Mouse (Mus musculus) hematopoietic stem cell, adult 5-6 weeks (primary cell): ENCODE results near the gene Cbarp. TPM values are rescaled to one million over a fixed set of nuclear protein-coding genes. Genes with fewer than 3 reads are reported as not detected.

Experiments
- ATAC-seq, 2 experiments: fragments of 125-278 bp in 1 of 2; replicated peaks in 1 of 2; 2 replicates each; pipeline ENCODE4 v1.8.0; 2016 to 2017; ENCODE audit warnings: inconsistent platforms in 2 of 2, mild to moderate bottlenecking in 2 of 2, moderate number of reproducible peaks in 2 of 2, low read depth in 1 of 2, moderate TSS enrichment in 1 of 2; ENCODE audit not compliant: low FRiP score in 2 of 2, poor library complexity in 2 of 2, severe bottlenecking in 2 of 2, insufficient read depth in 1 of 2, low TSS enrichment in 1 of 2
- total RNA-seq: library from RNA; stranded (forward); fragments of 172-1452, 232-1000 nt; gene quantifications from 2 replicates; pipeline ENCODE4 v1.2.3, GENCODE M21; 2017

The Cbarp gene
- total RNA-seq, 1 experiment from 2014 or later: 2.2 TPM

GRCm38 (mm10) chr10:80160455-80161371, 20.1 kb upstream of the Cbarp start:
- no peak for ATAC-seq

GRCm38 (mm10) chr10:80159561-80160454, 19.2 kb upstream of the Cbarp start:
- ATAC-seq: peak; percentile 77 to 81

DNA sequence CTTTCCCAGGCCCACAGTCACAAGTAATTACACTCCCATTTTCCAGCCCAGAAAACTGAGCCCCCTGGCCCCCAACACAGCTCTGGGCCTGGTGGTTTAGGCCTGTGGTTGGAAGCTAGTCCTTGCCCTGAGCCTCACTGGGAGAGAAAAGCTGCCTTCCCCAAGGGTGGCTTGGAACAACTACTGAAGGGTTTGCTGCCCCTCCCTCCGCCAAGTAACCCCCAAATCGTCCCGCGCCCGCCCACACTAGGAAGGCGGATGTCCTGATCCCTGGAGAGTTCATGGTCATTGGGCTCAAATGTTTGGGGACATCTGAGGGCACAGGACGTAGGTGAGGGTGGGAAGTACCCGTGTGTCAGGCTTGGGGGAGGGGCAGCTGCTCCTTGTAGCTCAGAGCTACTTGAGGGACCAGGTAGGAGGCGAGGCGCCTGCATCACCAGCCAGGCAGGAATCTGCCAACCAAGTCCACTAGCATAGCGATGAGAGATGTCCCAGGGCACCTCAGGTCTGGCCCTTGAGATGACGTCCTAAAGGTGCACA, 18.5 kb upstream of the Cbarp start:
- 0 out of 4 replicates have a peak, but pooled peaks of 1 of the 2 experiments have one; percentile 2 for ATAC-seq

DNA sequence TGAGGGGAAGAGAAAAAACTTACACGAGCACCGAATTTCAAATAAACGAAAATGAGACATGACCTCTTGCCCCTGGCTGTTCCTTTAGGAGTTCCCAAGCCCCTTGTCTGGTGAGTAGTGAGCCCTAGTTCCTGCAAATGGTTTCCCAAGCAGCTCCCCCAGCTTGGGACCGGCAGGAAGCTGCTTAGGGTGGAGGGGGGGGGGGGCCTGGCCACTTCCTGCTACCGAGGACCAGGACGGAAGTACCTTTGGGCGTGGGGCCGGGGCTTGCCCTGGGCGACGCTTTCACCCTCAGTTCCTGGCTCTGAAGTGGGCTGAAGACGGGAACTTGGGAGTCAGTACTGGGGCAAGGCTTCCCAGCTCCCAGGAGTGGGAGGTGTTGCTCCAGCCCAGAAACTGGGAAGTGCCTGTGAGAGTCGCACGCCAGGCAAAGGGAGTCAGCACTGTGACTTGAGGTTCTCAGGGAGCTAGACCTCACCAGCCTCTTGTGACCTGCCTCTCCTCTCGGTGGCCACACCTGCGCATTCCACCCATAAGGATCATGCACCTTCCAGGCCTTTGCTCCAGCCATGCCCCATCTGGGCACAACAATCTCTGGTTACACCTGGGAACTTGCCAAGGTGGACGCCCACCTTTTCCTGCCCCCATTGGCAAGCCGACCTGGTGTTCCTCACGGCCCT, 17.8 kb upstream of the Cbarp start:
- peak; percentile 25 to 29; a peak in 3 of 4 replicates for ATAC-seq

DNA sequence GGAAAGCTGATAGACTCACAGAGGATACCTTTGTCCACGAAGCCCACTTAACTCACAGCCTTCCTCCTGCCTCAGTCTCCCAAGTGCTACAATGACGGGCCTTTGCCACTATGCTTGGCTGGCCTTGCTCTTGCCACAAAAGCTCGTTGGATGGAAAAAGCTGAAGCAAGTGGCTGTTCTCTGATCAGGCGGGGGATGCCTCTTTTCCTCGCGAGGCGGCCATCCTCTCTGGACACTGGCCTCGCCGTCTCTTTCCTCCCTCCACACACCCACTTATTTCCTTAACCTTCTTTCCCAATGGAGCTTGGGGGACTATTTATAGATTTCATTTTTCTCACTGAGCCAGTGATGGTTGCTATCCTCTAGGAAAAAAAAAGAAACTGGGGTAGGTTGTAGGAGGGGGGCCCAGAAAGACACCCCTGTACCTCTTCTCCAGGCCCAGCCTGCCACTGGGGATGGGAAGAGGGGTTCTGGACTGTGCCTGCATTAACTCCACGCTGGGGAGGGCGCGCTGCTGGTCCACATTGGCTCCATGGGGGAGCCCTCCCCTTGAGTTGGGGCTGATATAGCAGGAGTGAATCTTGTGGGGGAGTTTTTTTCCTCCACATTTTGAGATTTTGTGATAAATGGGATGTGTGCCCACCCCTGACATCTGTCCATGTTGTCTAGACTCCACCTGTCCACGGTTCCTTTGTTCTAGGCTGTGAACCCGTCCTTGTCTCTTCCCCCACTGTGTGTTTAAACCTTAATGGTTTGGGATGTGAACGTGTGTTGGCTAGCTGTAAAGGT, 16.7 kb upstream of the Cbarp start:
- no peak for ATAC-seq

DNA sequence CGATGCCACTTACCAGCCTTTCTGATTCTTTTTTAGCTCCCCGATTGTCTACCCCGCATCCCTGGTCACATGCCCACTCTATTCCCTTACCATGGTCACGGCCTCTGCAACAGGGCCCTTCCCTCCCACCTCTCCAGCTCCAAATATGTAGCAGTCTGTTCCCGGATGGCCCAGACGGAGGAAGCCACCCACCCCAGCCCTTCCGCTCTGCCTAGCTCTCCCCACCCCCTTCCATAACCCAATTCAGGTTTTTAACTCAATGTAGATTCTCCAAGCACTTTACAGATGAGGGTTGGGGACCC, 16.1 kb upstream of the Cbarp start:
- no peak for ATAC-seq

GRCm38 (mm10) chr10:80156002-80156751, 15.5 kb upstream of the Cbarp start:
- ATAC-seq: no peak

DNA sequence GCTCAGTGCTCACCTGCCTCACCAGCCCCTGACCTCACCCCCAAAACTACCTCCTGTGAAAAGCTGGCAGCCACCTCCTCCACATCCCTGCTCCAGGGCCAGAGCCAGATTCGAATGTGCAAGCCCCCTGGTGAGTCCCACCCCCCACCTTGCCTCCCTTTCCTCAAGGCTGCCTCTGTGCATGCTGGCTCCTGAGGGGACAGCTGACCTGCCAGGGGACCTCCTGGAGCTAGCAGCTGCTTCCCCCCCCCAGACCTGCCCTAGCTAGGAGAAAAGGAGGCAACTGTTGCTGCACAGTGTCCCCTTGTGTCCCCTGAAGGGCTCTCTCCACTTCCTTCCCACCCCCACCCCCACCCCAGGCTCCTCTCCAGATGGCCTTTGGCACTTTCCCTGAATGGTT, 14.6 kb upstream of the Cbarp start:
- ATAC-seq: no peak

GRCm38 (mm10) chr10:80154384-80154783, 13.7 kb upstream of the Cbarp start:
- no peak for ATAC-seq

DNA sequence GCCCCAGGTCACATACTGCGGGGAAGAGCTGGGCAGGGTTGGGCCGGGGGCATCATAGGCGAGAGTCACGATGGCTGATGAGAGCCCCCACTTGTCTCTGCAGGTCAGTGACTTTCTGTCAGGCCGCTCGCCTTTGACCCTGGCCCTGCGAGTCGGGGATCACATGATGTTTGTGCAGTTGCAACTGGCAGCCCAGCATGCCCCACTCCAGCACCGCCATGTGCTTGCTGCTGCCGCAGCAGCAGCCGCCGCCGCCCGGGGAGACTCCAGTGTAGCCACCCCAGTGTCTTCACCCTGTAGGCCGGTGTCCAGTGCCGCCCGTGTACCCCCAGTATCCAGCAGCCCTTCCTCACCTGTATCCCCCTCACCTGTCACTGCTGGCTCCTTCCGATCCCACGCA, 13.1 kb upstream of the Cbarp start:
- ATAC-seq: no peak

GRCm38 (mm10) chr10:80152873-80153260, 12.2 kb upstream of the Cbarp start:
- ATAC-seq: no peak

DNA sequence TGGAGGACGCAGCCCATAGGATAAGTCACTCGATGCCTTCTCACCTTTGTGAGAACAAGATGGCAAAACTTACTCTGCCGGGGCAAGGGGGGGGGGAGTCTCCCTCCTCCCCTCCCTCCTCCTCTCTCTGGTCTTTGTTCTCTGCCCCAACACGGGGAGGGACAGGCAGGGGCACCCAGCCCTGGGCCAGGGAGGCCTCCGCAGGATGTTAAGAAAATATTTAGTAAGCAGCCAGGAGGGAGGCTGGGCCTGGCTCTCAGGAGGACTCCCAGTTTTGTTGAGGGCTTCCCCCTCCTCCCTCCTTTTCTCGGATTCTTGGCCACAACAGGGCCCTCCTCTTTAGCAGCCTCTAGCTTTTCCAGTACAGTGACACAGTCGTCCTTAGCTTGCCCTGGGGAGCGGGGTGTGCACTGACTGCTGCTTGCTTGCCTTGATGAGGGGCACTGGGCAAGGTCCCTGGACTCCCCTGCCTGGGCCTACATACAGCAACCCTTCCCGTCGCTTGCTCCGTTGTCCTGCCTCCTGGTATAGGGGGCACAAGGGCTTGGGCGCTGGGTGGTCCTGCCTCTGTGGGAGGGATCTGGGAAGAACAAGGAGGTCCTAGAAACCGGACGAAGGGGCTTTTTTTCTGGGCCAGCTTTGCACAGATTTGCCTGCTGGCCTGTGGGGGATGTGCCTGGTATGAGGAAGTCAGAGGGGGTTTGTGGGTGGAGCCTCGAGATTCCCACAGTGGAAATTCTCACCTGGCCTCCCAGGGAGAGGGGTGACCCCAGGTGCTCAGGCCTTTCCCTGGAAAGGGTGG, 11.6 kb upstream of the Cbarp start:
- no peak for ATAC-seq

- no peak for ATAC-seq
Measured at GRCm38 (mm10) chr10:80151211-80152034, 10.8 kb upstream of the Cbarp start.

DNA sequence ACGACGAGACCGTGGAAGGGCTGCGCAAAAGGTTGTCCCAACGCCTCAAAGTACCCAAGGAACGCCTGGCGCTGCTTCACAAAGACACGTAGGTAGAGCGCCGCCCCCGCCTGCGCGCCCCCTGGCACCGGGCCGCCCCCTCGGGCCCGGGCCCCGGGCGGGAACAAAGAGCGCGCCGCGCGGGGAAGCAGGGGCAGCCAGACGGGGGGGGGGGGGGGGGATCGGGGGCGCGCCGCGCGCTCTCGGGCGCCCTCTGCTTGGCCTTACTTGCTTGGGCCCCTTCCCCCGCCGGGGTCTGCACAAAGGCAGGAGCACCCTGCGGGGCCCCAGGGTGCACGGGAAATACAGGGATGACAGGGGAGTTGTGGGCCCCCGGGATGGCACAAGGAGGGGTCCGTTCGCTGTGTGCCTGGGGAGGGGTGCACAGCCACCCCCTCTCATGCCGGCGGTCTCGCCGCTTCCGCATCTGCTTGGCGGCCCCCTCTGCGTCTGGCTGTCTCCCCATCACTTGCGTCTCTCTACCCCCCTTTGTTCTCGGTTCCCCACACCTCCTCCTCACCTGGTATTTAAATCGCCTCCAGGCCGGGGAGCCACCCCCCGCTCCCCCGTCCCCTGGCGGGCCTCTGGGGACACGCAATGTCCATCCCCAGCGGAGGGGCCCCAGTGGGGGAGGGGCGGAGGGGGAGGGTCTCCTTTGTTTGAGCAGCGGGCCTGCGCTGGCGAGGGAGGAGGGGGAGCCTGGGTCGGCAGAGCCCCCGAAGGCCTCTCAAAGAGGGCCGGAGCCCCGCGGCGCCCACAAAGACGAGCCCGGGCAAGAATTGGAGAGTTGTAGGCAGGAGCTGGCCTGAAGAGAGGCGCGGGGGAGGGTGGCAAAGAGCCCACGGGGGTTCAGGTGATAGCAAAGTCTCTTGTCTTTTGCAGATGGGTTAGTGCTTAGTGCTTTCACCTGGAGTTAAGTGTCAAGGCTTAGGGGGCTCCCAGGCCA, 9.9 kb upstream of the Cbarp start:
- ATAC-seq: no peak
